Mouse (Mus musculus) heart, adult 9 months (tissue): ENCODE data around the gene Snapin.

Experiments
- DNase-seq, 2 experiments: peaks; one replicate each; pipeline ENCODE4 v3.0.0; 2022; ENCODE audit warnings: low spot score in 2 of 2

The Snapin gene

DNA sequence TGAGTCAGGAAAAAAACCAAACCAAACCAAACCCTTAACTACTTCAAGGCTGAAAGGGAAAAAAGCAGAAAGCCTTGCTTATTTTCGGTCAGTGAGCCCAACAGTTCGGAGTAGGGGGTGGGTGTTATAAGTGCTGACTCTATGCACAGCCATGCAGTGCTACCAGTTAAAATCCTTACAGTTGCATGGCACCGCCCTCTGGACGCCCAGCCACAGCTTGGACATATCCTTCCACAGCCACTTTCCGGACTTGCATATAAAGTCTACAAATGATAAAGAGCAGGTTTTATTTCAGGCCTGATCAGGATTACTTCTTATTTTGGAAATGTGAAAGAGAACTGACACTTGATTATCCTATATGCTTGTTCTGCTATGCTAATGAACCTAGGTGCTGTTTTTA lies 14.4 kb upstream of the Snapin start:
- DNase-seq = no peak

DNA sequence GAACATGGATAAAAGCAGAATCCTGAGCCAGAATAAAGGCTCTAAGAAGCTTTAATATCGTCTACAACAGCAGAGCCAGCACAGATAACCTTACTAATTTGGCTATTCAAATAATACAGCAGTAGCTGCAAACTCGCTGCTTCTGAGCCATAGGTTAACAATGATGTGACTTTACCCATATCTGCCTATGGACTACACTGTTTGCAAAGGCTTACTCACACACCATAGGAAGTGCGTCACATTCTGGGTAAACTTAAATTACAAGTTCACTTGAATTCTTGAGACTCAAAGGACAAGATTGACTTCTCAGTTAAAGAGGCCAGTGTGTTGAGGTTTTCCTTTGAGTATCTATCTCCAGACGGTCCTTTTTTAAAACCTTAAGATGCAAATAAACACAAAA lies 12.6 kb upstream of the Snapin start:
- DNase-seq = no peak

DNA sequence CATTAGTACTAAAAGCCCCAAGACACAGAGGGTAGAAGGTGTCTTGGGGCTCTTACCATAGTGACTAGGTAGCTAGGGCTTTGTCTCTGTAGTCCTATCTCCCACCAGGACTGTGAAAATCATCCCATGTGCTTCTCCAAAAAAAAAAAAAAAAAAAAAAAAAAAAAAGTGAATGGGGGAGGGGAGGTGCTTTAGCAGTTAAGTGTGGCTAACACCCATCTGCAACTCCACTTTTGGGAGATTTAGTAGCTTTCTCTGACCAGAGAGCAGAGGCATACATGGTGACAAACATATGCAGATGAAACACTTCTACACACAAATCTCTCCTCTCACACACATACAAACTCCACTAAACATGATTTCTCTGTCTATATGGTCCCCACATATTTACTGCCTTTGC lies 6.8 kb upstream of the Snapin start:
- DNase-seq = no peak

DNA sequence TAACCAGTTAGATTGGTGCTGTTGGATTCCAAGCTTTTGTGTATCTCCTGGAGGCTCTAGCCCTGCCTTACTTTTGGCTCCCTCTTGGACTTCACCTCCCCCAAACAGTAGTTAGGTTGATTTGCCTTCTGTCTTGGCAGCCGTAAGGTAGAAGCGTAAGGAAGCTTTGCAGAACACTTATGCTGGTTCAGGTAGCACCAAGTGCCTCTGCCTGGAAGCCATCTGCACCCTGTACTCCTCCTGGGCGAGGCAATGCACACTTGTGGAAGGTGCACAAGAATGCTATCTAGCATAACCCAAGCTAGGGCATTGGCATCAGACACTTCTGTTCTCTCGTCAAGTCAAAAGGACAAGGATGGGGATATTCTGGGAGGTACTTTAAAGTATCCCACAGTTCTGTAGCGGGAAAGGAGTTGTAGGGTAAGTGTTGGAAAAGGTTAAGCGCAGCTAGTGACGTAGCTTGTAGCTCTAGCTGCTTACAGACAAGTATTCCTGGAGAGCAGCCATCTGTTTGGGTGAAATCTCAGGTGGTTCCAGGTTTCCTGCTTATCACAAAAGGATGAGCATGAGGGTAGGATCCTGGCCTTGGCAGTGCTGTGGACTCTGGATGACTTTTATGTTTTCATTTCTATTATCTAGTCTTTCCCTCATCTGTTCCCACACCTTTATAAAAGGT lies 5.2 kb upstream of the Snapin start:
- DNase-seq = no peak

DNA sequence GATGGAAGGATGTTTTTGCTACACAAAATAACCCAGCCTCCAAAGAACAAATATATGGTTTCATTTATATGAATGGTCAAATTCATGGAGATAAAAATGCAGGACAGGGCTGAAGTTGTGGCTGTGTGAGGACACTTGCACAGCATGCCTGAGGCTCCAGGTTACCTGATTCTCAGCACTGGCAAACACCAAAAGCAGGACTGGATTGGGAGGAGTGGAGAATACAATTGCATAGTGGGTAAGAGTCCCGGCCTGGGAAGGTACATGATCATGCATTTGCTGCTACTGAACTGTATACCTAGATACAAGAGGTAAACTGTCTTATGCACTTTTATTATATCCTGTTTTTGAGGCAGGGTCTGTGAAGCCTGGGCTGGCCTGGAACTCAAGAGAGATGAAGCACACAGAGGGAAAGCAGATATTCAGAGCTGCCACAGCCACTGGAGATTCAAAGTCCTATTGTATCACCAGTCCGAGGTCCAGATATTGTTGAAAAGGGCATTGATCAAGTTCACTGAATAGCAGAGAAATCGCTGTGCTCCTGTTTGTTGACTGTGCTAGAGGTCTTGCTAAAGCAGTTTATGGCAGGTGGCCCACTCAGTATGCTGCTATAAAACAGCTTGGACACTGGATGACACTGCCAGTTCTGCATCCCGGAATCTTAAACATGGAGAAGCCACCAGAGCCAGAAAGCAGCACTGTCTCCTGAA lies 3.2 kb upstream of the Snapin start:
- DNase-seq = no peak

DNA sequence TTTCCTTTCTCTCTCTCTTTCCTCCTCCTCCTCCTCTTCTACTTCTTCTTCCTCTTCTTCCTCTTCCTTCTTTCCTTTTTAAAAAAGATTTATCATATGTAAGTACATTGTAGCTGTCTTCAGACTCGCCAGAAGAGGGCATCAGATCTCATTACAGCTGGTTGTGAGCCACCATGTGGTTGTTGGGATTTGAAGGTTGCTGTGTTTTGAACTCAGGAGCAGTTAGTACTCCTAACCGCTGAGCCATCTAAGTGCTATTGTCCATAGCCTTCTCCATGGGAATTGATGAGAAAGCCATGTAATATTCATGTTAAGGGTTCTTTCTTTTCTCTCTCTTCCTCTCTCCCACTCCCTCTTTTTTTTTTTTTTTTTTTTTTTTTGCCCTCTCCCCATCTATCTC lies 517 bp upstream of the Snapin start:
- no peak for DNase-seq

DNA sequence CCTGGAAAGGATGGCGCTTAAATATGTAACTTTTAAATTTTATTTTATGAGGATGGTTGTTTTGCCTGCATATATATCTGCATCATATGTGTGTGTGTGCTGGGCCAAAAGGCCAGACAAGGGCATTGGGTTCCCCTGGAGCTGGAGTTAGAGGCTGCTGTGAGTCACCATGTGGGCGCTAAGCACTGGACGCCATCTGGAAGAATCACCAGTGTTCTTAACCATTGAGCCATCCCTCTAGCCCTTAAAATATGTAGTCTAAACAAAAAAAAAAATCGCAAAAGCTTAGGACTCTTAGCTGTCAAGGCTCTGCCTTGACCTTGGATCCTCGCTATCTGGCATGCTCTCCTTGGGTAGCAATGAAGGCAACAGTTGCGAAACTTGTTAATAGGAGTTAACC lies 2.3 kb downstream of the Snapin start:
- DNase-seq = no peak

DNA sequence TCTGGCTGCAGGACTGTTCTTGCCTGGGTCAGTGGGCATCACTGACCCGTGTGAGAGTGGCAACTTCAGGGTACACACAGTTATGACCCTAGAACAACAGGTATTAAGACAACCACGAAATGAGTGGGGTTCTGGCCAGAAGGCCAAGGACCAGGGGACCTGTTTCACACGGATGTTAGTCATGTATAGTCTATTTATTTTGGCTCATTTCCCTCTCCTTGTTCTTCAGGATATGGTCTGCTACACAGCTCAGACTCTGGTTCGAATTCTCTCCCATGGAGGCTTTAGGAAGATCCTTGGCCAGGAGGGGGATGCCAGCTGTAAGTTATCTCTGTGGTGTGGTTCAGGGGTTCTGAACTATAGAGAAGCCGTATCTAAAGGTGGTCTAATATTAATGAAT lies 3.8 kb downstream of the Snapin start:
- DNase-seq = no peak

DNA sequence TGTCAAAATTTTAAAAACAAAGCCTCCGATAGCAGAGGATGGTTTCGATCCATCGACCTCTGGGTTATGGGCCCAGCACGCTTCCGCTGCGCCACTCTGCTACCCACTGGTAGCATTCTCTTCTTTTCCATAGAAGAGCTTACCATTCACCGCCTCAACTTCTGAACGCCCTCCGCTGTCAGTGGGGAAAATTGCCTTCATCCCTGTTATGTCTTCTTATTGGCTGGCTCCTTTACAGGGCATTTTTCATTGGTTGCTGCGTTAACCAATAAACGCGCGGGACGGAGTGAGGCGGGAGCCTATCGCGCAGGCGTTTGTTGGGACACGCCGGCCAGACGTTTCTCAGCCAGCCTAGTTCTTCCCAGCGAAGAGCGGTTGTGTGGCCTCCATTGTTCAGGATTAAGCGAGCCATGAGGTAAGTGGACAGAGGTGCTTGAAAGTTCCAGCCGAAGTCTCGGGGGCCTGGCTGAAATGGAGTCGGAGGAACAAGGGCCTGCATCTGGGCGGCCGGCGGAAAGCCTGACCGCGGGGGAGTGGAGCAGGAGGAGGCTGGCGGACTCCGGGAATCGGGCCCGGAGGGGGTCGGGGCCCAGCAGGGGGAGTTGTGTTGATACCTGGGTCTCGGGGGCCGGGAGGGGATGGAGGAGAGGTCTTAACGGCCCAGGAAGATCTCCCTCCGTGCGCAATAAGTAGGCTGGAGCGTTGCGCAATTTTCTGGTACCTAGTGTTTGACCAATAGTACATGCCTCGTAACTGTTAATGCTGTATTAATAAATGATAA lies 14.8 kb downstream of the Snapin start, which contains the start of gene Ilf2:
Gene Ilf2 (plus strand): TSS at position 296 of the 781 bp plus-strand sequence.
- DNase-seq = peak; percentile 98 to 99

DNA sequence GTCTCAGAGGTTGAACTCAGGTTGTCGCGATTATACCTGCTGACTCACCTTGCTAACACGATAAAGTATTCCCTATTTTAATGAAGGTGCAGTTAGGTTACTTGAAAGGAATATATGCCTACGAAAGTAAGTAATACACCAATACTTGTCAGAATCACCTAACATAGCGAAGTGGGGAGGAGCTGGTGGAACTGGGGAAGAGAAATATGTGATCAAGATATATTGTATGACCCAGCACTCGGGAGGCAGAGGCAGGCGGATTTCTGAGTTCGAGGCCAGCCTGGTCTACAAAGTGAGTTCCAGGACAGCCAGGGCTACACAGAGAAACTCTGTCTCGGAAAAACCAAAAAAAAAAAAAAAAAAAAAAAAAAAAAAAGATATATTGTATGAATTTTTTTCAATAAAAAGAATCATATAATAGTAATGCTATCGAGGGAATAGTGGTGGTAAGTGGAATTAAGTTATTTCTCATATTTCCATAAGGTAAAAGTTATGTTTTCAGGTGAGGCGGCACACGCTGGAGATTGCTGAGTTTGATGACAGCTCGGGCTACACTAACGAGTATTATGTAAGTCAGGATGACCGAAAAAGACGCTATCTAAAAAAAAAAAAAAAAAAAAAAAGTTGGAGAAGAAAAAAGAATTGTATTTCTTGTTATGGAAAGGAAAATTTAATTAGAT lies 15.5 kb downstream of the Snapin start:
- DNase-seq = no peak

DNA sequence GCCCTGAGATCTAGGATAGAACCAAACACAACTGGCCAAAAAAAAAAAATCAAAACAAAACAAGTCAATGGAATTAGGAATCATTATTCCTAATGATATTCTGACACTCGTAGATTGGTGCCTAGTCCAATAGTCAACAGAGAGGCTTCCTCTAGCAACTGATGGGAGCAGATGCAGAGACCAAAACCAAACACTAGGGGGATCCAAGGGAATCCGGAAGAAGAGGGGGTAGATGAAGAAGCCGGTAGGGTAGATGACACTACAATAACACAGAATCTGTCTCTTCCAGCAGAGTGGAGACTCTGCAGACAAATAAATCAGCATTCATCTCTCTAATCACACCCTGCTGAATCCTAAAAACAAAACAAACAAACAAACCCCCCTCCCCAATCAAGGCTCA lies 18.6 kb downstream of the Snapin start:
- DNase-seq = peak; percentile 58 to 59

DNA sequence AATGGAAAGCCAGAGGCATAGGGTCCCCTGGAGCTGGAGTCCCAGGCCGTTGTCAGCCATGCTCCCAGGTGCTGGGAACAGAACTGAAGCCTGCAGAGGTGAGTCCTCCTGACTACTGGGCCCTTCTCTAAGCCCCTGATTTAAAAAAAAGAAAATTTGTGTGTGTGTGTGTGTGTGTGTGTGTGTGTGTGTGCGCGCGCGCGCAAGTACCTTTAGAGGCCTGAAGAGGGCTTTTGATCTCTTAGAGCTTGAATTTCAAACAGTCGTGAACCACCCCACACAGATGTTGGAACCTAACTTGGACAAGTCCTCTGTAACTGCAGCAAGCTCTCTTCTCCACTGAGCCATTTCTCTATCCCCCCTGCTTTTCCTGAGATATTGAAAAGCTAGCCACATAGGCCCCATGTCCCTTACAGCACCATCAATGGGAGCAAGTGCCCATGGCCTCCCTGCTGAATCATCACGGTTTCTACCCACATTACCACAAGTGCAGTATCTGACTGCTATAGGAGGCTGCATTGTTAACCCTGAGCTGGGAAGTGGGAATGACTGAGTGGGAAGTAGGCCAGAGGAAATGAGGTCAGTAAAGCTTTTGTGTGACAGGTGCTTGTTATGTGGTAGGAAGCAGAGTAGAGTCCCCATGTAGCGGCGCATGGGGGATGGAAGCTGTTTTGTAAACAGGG lies 23.1 kb downstream of the Snapin start:
- no peak for DNase-seq

DNA sequence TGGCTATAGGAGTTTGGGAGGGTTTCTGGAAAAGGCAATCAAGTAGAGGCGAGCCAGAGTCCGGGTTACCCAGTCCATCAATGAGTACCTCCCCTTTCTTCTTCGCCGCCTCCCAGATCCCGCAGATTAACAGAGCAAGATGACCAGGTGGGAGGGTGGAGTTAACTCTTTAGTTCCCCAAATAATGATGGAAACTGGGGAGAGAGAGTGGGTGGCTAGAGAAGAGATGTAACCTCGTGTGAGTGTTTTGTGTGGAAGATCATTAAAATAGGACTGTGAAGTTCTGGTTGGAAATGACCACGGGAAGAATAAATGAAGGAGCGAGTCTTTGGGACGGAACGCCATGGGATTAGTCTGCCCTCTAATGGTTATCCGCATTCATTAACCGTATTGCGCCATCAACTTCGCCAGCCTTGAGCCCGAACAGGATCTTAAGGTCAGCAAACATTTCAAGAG lies 24.5 kb downstream of the Snapin start:
- peak; percentile 61 to 77 for DNase-seq

DNA sequence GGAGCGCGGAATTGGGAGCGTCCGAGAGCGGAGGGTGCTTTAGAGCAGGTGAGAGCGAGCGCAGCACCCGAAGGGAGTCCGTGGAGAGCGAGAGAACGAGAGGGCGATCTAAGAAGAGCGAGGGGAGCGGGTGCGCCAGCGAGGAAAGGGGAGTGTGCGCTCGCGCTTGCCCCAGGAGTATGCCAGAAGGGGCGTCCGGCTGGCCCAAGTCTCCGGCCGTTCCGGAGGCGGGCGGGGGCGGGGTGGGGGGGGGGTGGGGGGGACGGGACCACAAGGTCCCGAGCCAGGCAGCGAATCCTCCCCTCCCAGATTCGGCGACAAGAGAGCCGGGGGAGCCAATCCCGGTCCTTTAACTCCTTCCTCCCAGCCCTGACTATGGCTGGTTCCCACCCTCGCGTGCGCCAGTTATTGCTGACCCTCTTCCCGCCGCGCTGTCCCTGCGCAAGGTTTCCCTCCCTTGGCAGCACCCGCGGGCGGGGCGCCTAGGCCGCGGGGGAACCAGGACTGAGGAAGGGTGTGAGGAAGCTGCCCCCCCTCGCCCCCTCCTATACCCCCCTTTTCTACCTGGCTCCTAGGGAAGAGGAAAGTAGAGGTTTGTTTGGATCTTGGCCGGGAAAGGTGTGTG lies 25.0 kb downstream of the Snapin start, which contains the start of gene Npr1:
Gene Npr1 (minus strand): TSS at position 181 of the 625 bp plus-strand sequence.
- peak; percentile 45 to 63 for DNase-seq

DNA sequence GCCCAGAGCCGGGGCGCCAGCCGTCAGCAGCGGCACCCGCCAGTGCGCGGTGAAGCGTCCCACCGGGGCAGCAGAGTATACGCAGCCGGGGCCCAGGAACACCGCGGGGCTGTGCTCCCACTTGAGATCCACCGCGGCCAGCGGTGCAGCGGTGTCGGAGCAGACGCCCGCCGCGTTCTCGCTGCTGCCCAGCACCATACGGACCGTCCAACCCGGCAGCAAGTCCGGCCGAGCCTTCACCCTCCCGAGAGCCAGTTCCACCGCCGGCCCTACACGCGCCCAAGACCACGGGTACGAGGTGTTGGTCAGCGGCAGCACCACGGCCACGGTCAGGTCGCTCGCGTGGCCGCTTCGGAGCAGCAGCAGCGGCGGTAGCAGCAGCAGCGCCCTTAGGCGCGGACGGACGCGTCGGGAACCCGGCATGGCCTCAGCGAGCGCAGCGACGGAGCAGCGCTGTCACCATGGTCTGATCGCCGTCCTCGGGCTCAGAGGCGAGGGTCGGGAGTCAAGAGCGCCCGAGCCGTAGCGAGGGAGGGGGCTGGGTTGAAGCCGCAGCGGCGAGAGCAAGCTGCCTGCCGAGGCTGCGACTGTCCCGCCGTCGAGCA lies 25.6 kb downstream of the Snapin start:
- peak in 1 of 2 experiments; percentile 23 for DNase-seq

DNA sequence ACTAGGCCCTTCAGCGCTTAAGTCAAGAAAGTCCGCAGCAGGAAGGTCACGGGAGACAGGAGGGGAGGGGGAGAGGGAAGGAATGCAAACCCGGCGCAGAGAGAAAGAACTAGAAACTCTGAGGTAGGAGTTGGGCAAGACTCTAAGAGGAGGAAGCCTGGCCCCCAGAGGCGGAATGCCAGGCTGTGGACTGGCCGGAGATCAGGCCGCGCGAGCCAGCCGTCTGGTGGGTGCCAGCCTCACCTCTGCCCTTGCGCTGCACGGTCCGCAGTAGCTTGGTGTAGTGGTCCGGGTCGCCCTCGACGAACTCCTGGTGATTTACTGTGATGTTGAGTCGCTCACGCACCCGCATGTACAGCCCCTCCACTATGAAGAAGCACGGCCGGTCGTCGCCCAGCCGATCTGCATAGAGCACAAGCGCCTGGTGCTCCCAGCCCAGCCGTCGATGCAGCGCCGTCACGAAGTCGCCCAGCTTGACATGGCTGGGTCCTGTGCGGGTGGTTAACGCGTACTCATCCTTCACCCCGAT lies 26.2 kb downstream of the Snapin start:
- DNase-seq = peak in 1 of 2 experiments; percentile 26

DNA sequence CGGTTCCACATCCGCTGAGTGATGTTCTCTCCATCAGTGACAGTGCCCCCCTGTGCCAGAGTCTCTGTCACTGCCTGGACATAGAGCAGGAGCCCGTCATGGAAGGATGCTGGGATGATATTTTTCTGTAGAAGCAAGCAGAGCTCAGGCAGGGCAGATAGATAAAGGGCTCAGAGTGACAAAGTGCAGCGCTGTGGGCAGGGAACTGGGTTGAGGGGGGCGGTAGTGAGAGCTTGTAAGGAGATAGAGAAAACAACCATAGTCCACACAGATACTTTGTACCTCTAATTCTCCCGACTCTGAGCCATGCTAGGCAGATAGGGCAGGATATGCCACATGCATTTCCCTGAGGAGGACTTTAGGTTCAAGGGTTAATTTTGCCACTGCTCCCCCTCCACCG lies 28.3 kb downstream of the Snapin start:
- DNase-seq = no peak

DNA sequence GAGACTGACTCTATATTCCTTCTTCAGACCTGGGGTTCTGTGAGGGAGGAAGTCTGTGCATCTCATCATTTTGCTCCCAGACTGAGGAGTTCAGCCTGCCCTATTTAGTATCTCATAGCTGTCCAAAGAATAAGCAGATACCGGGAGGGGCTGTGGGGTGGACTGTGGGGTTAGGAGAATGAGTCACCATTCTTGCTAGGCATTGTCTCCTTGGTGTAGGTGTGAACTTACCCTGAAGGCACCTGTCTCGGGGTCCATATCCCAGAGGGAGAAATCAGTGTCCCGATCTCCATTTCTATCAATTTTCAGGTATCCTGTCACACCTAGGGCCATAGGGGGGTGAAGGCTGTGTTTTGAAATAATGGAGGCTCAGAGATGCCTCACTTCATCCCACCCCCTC lies 28.9 kb downstream of the Snapin start:
- no peak for DNase-seq

DNA sequence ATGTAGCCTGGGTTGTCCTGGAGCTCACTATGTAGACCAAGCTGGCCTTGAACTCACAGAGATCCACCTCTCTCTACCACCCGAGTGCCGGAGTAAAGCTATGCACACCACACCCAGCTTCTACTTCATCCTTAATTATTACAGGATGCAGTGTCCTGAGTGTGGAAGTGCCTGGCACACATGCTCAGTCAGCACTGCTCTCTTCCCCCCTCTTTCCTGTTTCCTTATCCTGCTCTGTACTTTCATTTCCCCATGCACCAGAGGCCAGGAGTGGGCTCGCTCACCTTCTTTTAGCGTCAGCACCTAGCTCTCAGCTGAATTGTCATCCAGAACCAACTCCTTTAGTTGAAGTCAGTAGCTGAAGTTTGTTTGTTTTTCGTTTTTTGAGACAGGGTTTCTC lies 30.5 kb downstream of the Snapin start:
- no peak for DNase-seq

DNA sequence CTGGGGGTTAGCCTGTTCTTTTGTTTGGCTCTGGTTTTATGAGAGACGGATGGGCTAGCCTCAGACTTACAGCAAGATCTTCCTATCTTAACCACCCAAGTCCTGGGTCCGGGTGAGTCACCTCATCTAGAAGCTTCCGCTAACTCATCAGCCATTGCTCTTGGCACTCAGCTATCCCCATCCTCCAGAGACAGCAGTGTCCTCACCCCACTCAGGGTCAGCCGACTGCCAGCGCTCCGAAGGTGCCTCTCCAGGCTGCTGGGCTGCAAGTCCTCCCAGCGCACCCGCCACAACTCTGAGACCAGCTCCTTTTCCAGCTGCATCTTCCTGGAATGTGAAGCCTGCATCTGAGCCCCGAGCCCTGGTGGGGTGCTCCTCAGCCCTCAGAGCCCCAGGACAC lies 31.1 kb downstream of the Snapin start:
- DNase-seq = no peak
